Mouse (Mus musculus) adipocyte (in vitro differentiated cells): Measurements from ENCODE around the gene Zfp366.

Experiments
- DNase-seq: peaks from one replicate; pipeline ENCODE4 v3.0.0-alpha.2; 2016; ENCODE audit warnings: low spot score

The Zfp366 gene

DNA sequence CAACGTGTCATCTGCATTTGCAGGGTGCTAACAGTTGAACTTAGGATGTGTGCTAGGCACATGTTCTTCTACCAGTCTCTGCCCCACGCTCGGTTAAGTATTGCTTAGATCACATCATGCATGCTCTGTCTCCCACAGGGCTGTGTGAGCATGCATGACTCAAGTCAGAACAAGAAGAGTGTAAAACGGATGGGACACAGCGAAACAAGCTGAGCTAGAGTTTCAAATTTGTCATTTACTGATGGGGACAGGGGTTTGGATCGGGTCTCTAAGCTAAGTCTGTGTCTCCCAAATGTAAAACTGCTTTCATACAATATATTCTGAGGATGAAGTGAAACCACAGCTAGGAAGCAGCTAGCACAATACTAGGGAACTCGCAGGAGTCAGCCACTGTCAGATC, 2.2 kb downstream of the Zfp366 start:
- no peak for DNase-seq

DNA sequence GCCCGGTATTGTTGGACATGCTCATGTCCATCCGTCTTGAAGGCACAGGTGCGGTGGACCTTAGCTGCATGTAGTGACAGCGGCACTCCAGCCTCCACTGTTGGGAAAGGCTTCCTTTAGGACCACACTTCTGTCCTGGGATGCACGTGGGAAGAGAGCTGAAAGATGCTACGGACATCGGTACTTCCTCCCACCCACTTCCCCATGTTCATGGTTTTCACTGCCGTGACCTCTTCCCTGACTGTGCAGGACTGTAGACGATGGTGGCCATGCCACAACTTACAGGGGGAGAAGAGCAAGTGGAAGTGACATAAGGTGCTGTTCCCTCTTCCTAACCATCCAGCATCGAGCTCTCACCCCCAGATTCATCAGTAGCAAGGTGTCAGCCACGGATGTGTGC, 2.8 kb downstream of the Zfp366 start:
- no peak for DNase-seq

DNA sequence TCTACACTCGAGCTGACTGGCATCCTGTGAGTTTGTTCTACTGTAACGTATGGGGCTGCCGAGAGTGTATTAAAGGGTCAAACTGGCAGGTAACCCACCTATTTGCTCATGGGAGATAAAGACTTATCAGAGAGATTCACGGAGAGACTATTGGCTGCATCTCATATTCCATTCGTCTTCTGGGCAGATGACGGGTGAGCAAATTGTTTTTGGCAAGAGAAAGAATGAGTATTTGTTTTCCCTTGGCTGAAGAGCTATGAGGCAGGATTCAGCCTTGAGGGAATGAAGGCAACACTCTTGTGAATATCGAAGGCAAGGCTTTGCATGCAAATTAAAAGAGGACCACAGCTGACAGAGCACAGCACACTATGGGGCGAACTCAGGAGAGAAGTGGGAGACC, 4.0 kb downstream of the Zfp366 start:
- DNase-seq: peak; percentile 25

DNA sequence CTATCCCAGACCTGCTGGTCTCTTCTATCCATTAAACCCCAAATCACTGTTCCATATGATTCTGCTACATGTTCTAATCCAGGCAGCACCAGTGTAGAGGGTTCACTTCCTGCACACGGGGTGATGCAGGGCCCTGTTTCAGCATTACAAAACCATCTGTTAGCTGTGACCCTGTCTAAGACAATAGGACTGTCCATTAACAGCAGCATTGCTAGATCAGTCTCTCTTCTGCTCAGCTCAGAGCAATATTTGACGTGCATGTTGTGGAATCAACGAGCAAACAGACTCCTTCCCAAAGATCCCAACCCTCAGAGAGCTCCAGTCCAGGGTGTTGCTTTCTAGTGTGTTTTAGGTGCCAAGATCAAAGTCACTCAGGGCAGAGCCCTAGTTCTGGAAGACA, 5.0 kb downstream of the Zfp366 start:
- no peak for DNase-seq

DNA sequence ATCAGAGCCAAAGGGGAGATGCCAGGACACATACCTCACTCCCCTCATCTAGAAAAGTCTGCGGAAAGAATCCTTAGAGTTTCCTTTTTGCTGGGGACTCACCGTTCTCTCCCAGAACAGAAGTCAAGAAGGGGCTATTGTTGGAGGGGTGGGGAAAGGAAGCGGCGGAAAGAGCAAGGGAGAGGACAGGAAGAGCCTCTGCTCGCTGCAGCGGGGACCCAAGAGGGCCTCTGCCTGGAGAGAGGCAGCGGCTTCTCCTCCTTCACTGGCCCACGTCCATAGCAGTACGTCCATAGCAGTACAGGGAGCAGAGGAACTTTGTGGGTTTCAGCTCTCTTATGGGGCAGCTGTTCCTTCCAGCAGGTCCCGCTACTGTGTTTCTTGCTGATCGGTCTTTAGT, 5.8 kb downstream of the Zfp366 start:
- DNase-seq: no peak

DNA sequence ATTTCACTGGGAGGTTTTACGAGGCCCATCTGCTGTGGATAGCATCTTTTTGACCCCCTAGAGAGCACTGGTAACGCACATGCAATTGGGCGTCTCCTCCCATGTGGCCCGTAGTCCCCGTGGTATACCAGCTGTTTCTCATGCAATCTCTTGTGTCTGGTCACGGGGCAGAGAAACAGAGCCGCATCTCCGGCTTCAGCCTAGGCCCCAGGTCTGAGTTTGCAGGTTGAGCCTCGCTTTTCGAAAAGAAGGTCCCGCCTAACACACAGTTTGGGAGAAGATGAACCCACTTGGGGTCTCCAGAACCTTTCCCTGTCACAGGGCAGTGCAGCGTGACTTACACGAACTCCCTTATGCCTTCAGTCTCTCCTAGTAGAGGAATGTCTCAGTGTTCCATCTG, 6.4 kb downstream of the Zfp366 start:
- DNase-seq: no peak

DNA sequence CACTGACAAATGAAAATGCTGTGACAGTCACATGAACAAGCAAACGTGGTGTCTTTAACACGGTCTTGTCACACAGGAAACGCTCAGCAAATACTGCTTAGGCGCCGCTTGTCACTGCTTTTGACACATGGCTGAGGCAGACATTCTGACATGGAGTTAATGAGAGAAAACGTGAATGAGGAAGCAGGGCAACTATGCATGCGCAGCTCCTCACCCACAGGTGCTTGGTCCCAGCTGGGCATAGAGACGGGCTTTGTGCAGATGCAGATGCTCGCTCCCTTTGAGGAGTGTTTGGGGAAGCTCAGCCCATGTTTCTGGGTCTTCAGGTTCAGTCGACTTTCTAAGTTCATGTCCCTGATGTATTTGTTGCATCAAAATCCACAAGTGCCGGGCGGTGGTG, 11.7 kb downstream of the Zfp366 start:
- DNase-seq: no peak

DNA sequence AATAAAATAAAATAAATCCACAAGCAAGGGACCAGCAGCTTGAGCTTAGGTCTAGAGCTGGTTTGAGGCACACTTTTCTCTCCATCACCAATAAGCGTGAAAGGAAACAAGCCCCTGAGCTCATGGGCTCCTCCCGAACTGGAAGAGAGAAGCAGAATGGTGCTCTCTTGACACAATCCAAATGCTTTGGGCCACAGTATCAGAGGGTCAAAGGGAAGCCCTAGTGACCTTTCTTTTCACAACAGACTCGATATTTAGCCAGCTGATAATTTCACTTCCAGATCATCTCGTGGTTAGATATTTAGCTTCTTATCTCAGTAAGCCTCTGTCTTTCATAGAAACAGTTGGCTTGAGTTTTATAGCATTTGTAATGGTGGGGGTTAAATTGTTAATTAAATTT, 12.2 kb downstream of the Zfp366 start:
- no peak for DNase-seq

DNA sequence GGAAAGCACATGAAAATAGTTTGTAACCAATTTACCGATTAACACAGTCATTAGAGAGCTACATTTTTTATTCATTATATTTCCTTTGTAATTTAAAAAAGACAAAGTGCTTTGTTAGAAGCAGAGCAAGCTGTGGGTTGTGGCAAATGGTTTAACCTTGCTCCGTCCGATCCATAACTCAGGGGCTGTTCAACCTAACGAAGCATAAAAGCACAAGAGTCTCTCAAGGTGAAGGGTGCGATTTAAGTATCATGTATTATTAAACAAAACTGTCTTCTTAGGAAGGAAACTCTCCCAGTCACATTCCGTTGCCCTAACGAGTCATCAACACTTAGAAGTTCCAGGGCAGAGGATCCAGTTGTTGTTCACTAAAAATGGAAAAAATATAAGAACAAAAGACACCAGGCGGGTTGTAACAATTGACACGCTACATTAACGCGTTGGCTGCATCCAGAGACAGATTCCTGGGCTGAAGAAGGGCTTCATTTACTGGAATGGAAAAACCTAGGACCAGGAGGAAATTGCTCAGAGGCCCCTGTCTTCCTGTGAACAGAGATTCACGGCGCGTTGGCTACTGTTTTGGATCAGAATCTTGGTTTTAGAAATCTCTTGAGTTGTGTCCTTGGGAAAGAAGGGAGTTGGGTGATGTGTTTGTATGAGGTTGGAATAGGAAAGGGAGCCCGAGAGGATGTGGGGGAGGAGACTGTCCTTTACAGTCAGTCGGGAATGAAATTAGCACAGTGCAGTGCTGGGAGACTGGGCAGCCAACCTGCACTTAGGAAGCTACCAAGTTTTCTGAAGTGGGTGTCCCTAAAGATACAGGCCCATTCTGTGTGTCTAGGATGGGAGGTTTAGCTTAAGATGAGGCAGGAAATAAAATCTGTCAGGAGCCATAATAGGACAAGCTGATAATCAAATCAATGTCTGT, 17.3 kb downstream of the Zfp366 start:
- DNase-seq: no peak

DNA sequence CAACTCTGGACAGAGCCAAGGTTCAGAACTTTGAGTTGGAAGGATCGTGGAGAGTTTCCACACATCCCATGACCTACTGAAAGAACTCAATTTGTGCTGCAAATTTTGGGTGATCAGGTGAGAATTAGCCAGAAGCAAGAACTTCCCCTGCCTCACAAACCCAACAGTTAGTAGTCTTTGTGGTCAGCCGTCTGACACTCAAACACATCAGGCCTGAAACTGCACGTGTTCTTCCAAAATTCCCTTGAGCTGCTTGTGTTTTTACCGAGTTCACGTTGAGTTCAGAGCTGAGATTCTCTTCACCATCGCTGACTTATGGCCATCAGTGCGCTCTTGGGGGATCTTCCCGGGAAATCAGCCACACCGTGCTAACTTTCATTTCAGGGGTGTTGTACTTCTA, 22.6 kb downstream of the Zfp366 start:
- no peak for DNase-seq

DNA sequence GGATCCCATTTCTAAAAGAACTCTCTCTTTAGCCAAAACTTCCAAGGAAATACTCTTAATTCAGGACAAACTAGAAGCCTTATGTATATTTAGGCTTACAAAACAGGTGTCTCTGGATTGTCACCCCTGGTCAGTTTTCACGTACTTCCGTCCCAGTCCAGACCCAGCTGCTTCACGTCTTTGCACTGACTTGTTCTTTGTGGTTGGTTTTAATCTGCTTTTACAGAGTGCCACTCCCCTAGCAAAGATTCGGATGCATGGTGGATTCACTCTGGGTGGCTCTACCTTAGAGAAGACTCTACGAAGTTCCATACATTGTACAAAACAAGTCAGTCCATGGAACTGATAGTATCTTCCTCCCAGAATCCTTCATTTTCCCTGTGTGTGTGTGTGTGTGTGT, 25.2 kb downstream of the Zfp366 start:
- no peak for DNase-seq

DNA sequence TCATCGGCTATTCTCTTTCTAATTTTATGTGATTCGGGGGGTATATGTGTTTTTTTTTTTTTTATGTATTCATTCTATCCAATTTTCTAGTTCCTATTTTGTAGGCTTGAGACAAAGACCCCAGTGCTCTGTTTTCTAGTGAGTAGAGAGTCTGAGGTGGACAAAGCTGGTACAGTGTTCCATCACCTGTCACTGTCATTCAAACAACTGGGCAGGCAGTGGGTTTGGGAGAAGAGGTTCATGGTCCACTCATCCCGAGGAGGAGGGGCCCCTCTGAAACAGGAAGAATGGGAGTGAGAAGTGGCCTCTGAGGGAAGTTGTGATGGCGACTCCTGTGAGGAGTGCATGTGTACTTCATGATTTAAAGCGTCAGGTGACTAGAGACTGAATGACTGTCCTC, 26.2 kb downstream of the Zfp366 start:
- no peak for DNase-seq

DNA sequence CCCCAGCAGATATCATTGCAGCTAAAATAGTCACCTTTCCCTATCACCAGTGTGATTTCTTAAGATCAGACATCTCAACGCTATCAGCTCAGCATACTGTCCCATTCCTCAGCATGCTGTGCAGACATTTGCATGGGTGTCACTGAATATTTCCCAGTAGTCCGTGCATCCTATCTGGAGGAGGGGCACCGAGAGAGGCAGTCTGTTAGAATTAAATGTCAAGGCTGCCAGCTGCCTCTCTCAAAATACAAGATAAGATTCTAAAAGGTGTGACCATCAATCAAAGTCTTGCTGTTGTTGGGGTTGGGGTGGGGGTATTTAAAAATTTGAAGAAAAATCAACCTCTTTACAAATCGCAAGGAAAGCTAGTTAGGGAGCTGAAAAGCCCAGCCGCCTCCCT, 28.4 kb downstream of the Zfp366 start:
- no peak for DNase-seq

DNA sequence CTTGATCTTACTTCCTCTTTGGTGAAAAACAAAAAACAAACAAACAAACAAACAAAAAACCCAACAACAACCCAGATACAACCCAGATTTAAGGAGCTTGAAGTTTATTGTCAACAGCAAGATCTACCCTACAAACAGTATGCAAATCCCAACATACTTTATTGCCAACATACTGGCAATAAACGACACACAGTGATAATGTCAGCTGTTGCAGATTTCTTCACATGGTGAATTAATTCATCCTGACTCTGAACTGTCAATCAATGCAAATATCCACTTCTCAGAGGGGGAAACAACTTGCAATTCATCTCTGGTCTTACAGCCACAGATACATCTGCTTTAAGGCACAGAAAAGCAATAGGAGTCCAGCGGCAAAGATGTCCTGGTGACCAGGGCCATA, 31.4 kb downstream of the Zfp366 start:
- no peak for DNase-seq

DNA sequence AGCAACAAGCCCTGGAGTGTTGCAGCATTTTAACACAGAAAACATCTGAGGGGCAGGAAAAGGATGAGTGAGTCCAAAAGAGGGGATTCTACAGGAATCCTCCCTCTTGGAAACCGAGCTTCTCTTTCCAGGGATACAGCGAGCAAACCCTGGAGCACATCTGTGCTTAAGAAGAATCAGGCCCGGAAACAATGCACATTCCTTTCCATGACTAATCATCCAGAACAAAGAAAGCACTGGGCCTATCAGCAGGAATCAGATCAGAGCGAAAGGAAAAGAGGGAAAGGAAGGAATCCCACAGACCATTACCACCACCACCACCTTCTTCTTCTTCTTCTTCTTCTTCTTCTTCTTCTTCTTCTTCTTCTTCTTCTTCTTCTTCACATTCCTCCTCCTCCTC, 33.4 kb downstream of the Zfp366 start:
- no peak for DNase-seq

DNA sequence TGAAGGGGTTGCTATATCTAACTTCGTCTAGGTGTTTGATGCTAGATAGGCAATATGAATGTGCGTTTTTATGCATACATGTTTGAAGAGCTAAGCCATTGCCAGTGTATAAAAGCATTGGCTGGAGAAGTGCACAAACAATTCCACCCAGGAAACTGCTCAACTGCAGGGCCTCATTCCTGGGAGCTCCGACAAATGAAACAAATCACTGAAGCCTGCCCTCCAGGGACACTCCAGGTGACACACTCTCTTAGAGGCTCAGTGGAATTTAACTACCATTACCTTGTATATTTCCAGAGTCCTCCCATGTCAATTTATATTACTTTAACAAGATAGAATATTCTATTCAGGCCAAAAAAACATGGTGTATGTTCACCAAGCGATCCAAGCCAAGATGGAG, 35.0 kb downstream of the Zfp366 start:
- no peak for DNase-seq

DNA sequence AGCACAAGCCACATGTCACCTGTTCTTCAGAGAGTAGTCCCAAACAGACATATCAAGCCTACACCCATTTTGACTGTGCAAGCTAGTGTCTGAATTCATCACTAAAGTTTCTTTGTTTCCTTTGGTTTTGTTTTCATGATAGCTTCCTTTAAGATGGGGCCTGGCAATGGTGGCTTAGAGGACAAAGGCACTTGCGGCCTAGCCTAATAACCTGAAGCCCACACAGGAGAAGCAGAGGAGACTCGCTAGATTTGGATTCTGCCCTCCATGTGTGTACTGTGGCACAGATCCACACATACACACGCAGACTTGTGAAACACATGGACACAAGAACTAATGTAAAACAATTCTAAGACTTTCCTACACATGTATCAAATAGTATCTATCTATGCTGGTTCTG, 37.4 kb downstream of the Zfp366 start:
- DNase-seq: no peak

DNA sequence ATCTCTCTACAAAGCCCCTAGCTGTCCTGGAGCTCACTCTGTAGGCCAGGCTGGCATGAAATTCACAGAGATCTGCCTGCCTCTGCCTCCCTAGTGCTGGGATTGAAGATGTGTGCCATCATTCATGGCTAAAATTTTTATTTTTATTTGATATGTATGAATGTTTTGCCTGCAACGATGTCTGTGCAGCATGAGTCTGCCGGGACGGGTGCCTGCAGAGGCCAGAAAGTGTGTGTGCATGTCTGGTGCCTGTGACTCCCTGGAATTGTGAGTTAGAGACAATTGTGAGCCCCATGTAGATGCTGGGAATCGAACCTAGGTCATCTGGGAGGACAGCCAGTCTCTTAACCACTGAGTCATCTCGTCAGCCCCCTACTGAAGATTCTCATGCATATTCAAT, 37.9 kb downstream of the Zfp366 start:
- DNase-seq: no peak

DNA sequence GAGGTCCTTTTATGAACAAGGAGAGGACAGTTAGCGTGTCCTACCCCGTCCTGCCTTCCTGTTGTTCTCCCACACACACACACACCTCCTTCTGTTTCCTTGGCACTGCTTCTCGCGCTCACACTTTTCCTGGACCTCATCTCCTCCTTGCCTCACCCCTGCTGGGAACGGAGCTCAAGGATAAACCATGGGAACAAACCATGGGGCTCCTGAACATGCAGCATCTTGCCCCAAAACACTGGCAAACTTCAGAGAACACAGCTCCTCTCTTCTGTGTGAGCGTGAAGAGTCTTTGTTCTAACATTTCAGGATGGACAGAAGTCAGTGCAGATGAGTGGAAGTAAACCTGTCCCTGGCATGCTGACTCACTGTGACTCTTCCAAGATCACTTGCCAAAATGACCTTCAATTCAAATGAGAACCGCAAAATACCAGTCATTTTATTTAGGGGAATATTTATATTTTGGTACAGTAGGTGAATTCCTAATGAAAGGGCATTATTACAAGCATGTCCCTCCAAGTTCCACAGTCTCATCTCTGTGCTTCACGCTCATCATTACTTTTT, 38.8 kb downstream of the Zfp366 start:
- DNase-seq: no peak

DNA sequence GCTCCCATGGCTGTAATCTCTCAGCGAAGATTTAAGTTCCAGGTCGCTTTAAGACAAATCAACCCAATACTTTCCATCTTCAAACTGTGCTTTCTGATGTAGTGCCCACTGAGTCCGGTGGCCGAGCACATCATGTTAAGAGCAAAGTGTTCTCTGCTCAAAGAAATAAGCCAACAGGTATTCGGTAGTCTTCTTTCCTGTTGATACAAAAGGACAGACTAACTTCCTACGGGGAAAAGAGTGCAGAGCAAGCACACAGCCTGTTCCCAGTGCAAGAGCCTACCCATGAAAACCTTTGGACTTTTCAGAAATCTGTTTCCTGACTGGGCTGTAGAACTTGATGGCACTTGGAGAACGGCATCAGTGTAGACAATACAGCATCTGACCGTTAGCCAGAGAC, 39.3 kb downstream of the Zfp366 start:
- no peak for DNase-seq

DNA sequence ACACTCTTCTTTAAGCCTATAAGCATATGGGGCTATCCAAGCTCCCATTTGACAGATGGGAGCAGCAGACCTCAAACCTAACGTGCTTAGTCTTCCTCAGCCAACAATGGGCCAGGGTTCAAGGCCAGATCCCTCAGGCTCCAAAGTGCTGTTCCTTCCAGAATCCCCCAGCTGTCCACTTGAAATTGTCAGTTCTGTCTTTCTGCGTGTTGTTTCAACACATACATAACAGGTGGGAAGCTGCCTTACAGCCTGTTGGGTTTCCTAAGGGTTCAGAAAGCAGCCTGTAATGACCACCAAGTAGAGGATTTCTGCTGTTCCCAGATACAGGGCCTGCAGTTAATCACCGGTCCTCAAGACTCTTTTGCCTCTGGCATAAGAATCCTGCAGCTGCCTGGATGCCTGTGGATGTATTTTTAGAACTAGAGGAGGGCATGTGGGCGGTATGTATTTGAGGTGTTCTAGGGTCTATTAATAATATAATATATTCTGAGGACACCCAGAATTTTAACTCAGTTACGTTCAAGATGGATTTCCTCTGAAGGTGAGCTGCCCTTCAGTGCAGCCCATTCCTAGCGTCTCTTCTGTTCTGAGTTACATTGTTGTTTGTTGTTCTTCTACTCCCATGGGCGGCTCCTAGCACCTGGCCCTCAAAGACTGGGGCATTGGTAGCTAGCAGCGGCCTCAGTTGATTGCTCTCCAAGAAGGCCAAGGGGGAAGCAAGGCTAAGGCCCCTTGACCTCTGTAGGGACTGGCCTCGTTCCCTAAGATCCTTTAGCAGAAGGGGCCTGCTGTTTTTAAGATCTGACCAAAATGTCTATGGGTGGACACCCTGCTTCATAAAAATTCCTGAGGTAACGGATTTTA, 41.0 kb downstream of the Zfp366 start:
- DNase-seq: no peak

DNA sequence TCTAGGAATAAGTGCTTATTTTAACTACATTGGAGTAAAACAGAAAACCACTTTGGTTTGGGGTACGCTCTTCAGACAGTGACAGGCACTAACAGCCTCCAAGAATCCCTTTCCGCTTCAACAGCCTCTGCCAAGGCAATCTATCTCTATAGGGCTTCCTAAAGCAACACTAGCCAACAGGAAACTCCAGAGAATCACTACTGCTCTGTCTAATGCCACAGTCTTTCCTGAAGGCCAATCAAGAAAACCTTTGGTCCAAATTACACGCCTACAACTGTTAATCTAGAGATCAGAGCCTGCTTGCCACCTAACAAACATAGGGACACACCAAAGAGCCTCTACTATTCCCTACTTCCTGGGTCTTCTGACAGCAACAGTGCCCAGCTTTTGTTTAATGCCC, 42.2 kb downstream of the Zfp366 start:
- no peak for DNase-seq
